Mouse (Mus musculus) hindbrain, embryonic 15.5 days (tissue): Measurements from ENCODE around the gene Fbxo48. TPM values are rescaled to one million over a fixed set of nuclear protein-coding genes. Genes with fewer than 3 reads are reported as not detected.

Experiments used
- ATAC-seq: fragments of 200-750 bp; cut with Nextera tagmentation; 2 replicates; pipeline ENCODE4 v1.8.0; 2017; ENCODE audit warnings: low read depth, moderate number of reproducible peaks, moderate TSS enrichment; ENCODE audit not compliant: low FRiP score
- H3K27ac ChIP-seq: fragments of 300-500 bp; sonication (generic); replicated peaks from 2 replicates; pipeline ENCODE4 v1.5.1; 2015; ENCODE audit warnings: mild to moderate bottlenecking, inconsistent platforms
- H3K27me3 ChIP-seq: fragments of 300-500 bp; sonication (generic); 2 replicates; pipeline ENCODE4 v1.6.1; 2015; ENCODE audit warnings: control low read depth, inconsistent platforms
- H3K36me3 ChIP-seq: fragments of 300-500 bp; sonication (generic); 2 replicates; pipeline ENCODE4 v1.6.1; 2015; ENCODE audit warnings: control low read depth, inconsistent platforms
- H3K4me1 ChIP-seq: fragments of 300-500 bp; sonication (generic); replicated peaks from 2 replicates; pipeline ENCODE4 v1.6.1; 2015; ENCODE audit warnings: control low read depth, inconsistent platforms
- H3K4me2 ChIP-seq: fragments of 300-500 bp; sonication (generic); 2 replicates; pipeline ENCODE4 v1.6.1; 2015; ENCODE audit warnings: moderate library complexity, mild to moderate bottlenecking, inconsistent platforms
- H3K4me3 ChIP-seq: fragments of 300-500 bp; sonication (generic); 2 replicates; pipeline ENCODE4 v1.5.1; 2015; ENCODE audit warnings: mild to moderate bottlenecking, inconsistent platforms
- H3K9ac ChIP-seq: fragments of 300-500 bp; sonication (generic); 2 replicates; pipeline ENCODE4 v1.6.1; 2015; ENCODE audit warnings: inconsistent platforms
- H3K9me3 ChIP-seq: fragments of 300-500 bp; sonication (generic); 2 replicates; pipeline ENCODE4 v1.6.1; 2016; ENCODE audit warnings: control low read depth, inconsistent platforms
- WGBS: fragments of 180-500 bp; shearing (Covaris S2); methylation state at CpG from one replicate; pipeline ENCODE4 v1.1.7; 2015; 5-methylcytosine and 5-hydroxymethylcytosine counted together
- polyA plus RNA-seq: library from polyadenylated mRNA; unstranded; fragments of >200 nt; fragmentation: Nextera tagmentation; extraction: Ambion mirVana; gene quantifications from 2 replicates; pipeline ENCODE4 v1.2.1, GENCODE M21; 2015

Gene Fbxo48
- polyA plus RNA-seq, 1 experiment from 2014 or later, result 0.62 TPM

GRCm38 (mm10) chr11:17002739-17003373 lies 51.7 kb downstream of the Fbxo48 start:
- no peak overlapping the region for H3K4me2 ChIP-seq
- WGBS, result 92% methylated on average over 7 of the region's 7 CpGs
- ATAC-seq, result no peak

GRCm38 (mm10) chr11:17003757-17004156 lies 52.6 kb downstream of the Fbxo48 start:
- no peaks in the 10 kb centered on the region for H3K36me3 ChIP-seq
- H3K4me2 ChIP-seq, result no peak overlapping the region
- no peaks in the 10 kb centered on the region for H3K4me1 ChIP-seq
- no peak overlapping the region for H3K9ac ChIP-seq
- no peaks in the 10 kb centered on the region for H3K9me3 ChIP-seq
- H3K4me3 ChIP-seq, result no peak overlapping the region
- WGBS, result 86% methylated on average over 3 of the region's 3 CpGs
- no peak overlapping the region for H3K27ac ChIP-seq
- ATAC-seq, result no peak
- H3K27me3 ChIP-seq, result no peaks in the 10 kb centered on the region

More at GRCm38 (mm10) chr11:17002739-17003373, 51.7 kb downstream of the Fbxo48 start:
- Histone ChIP-seq H3K36me3 (no peaks in the 10 kb centered on the region), H3K4me1 (no peaks in the 10 kb centered on the region), H3K9me3 (no peaks in the 10 kb centered on the region), H3K4me3 (no peak overlapping the region), H3K9ac (no peak overlapping the region), H3K27me3 (no peaks in the 10 kb centered on the region), H3K27ac (no peak overlapping the region)

Other genes starting within 250 kb of the Fbxo48 start
- gene Egfr, start 199.2 kb upstream of the Fbxo48 start, polyA plus RNA-seq, result 6.8 and 7.3 TPM in 2 replicates
- 141 and 154 TPM in 2 replicates for gene Cnrip1, start 100.2 kb downstream of the Fbxo48 start, polyA plus RNA-seq
- gene Plek, start 101.0 kb downstream of the Fbxo48 start, polyA plus RNA-seq, result 3.4 and 3.8 TPM in 2 replicates
- 219 TPM in 2 replicates for gene Ppp3r1, start 207.9 kb downstream of the Fbxo48 start, polyA plus RNA-seq
- gene Wdr92, start 230.7 kb downstream of the Fbxo48 start, polyA plus RNA-seq, result 19.3 and 20.8 TPM in 2 replicates